Mouse (Mus musculus) gastrocnemius, postnatal 4 days (tissue): ENCODE data around the gene Aass. TPM values are rescaled to one million over a fixed set of nuclear protein-coding genes. Genes with fewer than 3 reads are reported as not detected.

Experiments
- DNase-seq, 2 experiments: peaks; one replicate each; pipeline ENCODE4 v3.0.0; 2021 to 2022; ENCODE audit warnings: low spot score in 2 of 2, mixed read lengths in 2 of 2
- total RNA-seq, 2 experiments: library from RNA; stranded (reverse); gene quantifications; 2 replicates each; pipeline ENCODE4 v1.2.3; 2021

Gene Aass
- total RNA-seq, 2 experiments from 2014 or later: 0.21 to 0.22 TPM

DNA sequence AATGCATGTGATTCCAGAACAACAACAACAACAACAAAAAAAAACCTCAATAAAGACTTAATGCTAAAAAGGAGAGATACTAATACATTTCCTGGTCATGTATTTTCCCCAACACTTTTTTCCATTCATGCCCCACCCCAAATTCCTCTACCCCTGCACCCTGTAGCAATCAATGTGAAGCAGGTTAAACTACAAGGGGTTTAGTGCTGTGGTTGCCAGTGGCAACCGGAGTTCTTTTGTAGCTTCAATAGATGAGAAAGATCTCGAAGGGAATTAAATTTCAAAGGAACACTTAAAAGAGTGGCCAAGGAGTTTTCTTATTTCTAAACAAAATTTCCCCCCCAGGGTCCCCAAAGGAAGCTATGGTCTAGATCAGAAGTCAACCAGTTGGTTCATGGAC lies 56.7 kb downstream of the Aass start:
- DNase-seq: no peak

DNA sequence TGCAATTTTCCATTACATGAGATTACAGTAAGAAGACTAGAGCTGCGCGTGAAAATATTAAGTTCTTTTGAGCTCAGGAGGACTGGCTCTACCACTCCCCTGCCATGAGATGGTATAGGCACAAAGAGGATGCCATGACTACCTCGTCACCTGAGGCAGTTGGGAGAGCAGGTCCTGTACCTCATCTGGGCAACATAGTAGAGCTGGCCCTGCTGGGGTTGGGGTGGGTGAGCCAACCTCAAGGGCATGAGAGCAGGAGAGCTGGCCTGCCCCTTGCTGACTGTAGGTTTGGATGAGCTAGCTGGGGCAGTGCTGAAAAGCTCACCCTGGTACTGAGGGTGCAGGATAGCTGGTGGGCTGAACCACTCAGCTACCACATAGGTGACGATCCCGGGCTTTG lies 77.1 kb downstream of the Aass start:
- DNase-seq: no peak

- no peak for DNase-seq
Measured at GRCm38 (mm10) chr6:23048836-23049235, 84.0 kb downstream of the Aass start.

GRCm38 (mm10) chr6:23028251-23028650 lies 104.5 kb downstream of the Aass start:
- no peak for DNase-seq

Other genes with a start within 250 kb of the Aass start
- not detected for gene Fezf1, start 115.4 kb upstream of the Aass start, total RNA-seq